In the genomic region with DNA sequence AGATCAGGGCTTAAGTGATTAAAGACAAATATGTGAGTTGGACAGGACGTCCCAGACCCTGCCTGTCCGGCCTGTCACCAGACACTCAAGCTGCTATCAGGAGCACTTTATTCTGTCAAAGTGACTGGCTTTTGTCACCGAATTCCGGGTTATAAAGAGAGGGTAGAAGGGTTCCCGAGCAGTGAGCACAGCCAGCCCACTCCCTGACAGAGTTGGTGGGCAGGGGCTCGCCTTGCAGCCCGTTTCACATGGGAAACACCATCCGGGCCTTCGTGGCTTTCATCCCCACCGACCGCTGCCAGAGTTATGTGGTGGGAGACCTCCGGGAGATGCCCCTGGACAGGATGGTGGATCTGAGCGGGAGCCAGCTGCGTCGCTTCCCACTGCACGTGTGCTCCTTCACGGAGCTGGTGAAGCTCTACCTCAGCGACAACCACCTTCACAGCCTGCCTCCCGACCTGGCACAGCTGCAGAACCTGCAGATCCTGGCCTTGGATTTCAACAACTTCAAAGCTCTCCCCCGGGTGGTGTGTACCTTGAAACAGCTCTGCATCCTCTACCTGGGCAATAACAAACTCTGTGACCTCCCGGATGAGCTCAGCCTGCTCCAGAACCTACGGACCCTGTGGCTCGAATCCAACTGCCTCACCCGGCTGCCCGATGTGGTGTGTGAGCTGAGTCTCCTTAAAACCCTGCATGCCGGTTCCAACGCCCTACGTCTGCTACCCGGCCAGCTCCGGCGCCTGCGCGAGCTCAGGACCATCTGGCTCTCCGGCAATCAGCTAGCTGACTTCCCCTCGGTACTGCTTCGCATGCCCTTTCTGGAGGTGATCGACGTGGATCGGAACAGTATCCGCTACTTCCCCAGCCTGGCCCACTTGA, we compare ENCODE assay signal across 8 mouse cellular contexts. TPM values are rescaled to one million over a fixed set of nuclear protein-coding genes. Genes with fewer than 3 reads are reported as not detected.
DNase-seq lines count a peak whose midpoint lies in the region; ATAC-seq and TF ChIP-seq lines count a peak whose summit lies in the region.

Gene Lrrc10, plus strand, starts transcription at position 167 of the 882 bp plus-strand sequence.

- peaks cover 11% of the 10 kb centered on the region for H3K36me3 ChIP-seq in kidney, embryonic 14.5 days (ENCODE audit: control insufficient read depth, insufficient read depth, low read length)
- 0 out of 2 replicates have a peak, but pooled peaks cover 4% of the 10 kb centered on the region for H3K36me3 ChIP-seq in heart, embryonic 11.5 days (ENCODE audit: control insufficient read depth, insufficient read depth, low read length)
- peaks cover 17% of the 10 kb centered on the region; the same call in 1 of the 2 replicates for H3K36me3 ChIP-seq in midbrain, postnatal 0 days (ENCODE audit: insufficient read depth, low read length)

- H3K27ac ChIP-seq in kidney, embryonic 14.5 days (ENCODE audit: low read depth, low read length), result no peak within 1 kb of the TSS
- peak within 1 kb of the TSS; percentile 91 for H3K27ac ChIP-seq in heart, embryonic 11.5 days (ENCODE audit: low read depth, low read length)
- no peak within 1 kb of the TSS for H3K27ac ChIP-seq in midbrain, postnatal 0 days (ENCODE audit: low read depth, low read length)

- H3K9ac ChIP-seq in kidney, embryonic 14.5 days (ENCODE audit: low read depth, low read length), result 0 out of 2 replicates have a peak within 1 kb of the TSS, but pooled peaks have one; percentile 7
- peak within 1 kb of the TSS; percentile 83 for H3K9ac ChIP-seq in heart, embryonic 11.5 days (ENCODE audit: low read depth, low read length)
- no peak within 1 kb of the TSS for H3K9ac ChIP-seq in midbrain, postnatal 0 days (replicated peaks; ENCODE audit: low read length, poor library complexity, severe bottlenecking)

- WGBS in kidney, embryonic 14.5 days, result 37% methylated on average over 40 of the region's 40 CpGs
- WGBS in heart, embryonic 11.5 days (ENCODE audit: insufficient replicate concordance), result 18% methylated on average over 40 of the region's 40 CpGs
- 51% methylated on average over 40 of the region's 40 CpGs for WGBS in midbrain, postnatal 0 days

- H3K27me3 ChIP-seq in kidney, embryonic 14.5 days (ENCODE audit: control insufficient read depth, insufficient read depth, low read length), result no peaks in the 10 kb centered on the region; the same call in 1 of the 2 replicates
- no peaks in the 10 kb centered on the region for H3K27me3 ChIP-seq in heart, embryonic 11.5 days (ENCODE audit: control insufficient read depth, insufficient read depth, low read length)
- no peaks in the 10 kb centered on the region for H3K27me3 ChIP-seq in midbrain, postnatal 0 days (ENCODE audit: insufficient read depth, low read length)

- ATAC-seq in kidney, embryonic 14.5 days (ENCODE audit: low FRiP score, low TSS enrichment), result no peak
- peak; percentile 31; the same call in 1 of the 2 replicates for ATAC-seq in heart, embryonic 11.5 days (replicated peaks; ENCODE audit: insufficient number of reproducible peaks, low FRiP score, low TSS enrichment)
- ATAC-seq in midbrain, postnatal 0 days (ENCODE audit: low FRiP score), result no peak

- H3K9me3 ChIP-seq in kidney, embryonic 14.5 days (ENCODE audit: control insufficient read depth, low read length), result no peaks in the 10 kb centered on the region
- no peaks in the 10 kb centered on the region for H3K9me3 ChIP-seq in heart, embryonic 11.5 days (replicated peaks; ENCODE audit: control insufficient read depth, low read length)
- H3K9me3 ChIP-seq in midbrain, postnatal 0 days (ENCODE audit: low read length), result no peaks in the 10 kb centered on the region

- TF ChIP-seq CTCF in midbrain, postnatal 0 days (IDR thresholded peaks at IDR 0.05), result no peak

- peak within 1 kb of the TSS; percentile 6; the same call in 1 of the 2 replicates for H3K4me3 ChIP-seq in kidney, embryonic 14.5 days (ENCODE audit: low read length)
- H3K4me3 ChIP-seq in heart, embryonic 11.5 days (ENCODE audit: low read depth, low read length), result peak within 1 kb of the TSS; percentile 60
- no peak within 1 kb of the TSS for H3K4me3 ChIP-seq in midbrain, postnatal 0 days (ENCODE audit: low read depth, low read length)

- no peak for DNase-seq in kidney, adult 18-20 months
- peak; percentile 69 for DNase-seq in cerebellum, adult 9-11 months
- peak; percentile 47 for DNase-seq in layer of hippocampus, adult 9-11 months
- peak; percentile 27 for DNase-seq in midbrain, postnatal 0 days (ENCODE audit: low spot score)
- DNase-seq in gastrocnemius, postnatal 4 days (ENCODE audit: low spot score in 2 of 2), result no peak
- no peak for DNase-seq in ovary, postnatal 10 days (ENCODE audit: low spot score)

- peaks cover 4% of the 10 kb centered on the region; the same call in 1 of the 2 replicates for H3K4me1 ChIP-seq in kidney, embryonic 14.5 days (ENCODE audit: control insufficient read depth, insufficient read depth, low read length)
- peaks cover 22% of the 10 kb centered on the region for H3K4me1 ChIP-seq in heart, embryonic 11.5 days (ENCODE audit: control insufficient read depth, insufficient read depth, low read length)
- no peaks in the 10 kb centered on the region for H3K4me1 ChIP-seq in midbrain, postnatal 0 days (ENCODE audit: insufficient read depth, low read length)

- H3K4me2 ChIP-seq in kidney, embryonic 14.5 days (replicated peaks; ENCODE audit: low read depth, low read length), result peak within 1 kb of the TSS; percentile 33
- H3K4me2 ChIP-seq in heart, embryonic 11.5 days, result peak within 1 kb of the TSS; percentile 64
- peak within 1 kb of the TSS; percentile 18; the same call in 1 of the 2 replicates for H3K4me2 ChIP-seq in midbrain, postnatal 0 days (ENCODE audit: low read depth, low read length, poor library complexity, severe bottlenecking)

RNA-seq across cellular contexts. Expression of gene Lrrc10, which starts in this region (rescaled TPM):
- polyA plus RNA-seq in kidney, embryonic 14.5 days (2014; fragmentation: Nextera tagmentation; extraction: Ambion mirVana), result not detected in 2 replicates
- 49.7 and 54.6 TPM in 2 replicates for polyA plus RNA-seq in heart, embryonic 11.5 days (2014; fragmentation: Nextera tagmentation; extraction: Ambion mirVana)
- not detected in 2 replicates for total RNA-seq in midbrain, postnatal 0 days (2014; rRNA removed)
- polyA plus RNA-seq in midbrain, postnatal 0 days (2015; fragmentation: Nextera tagmentation; extraction: Ambion mirVana), result not detected in 2 replicates
- total RNA-seq in gastrocnemius, postnatal 4 days (2021), result under 1 TPM; 0.18 to 0.20 TPM

Comparison
In these comparisons a context has a peak if more than half of its experiments do, and no peak if none do; other contexts are left out.
1. RNA of gene Lrrc10 (polyA plus RNA-seq): 49.7 to 54.6 TPM in heart, embryonic 11.5 days; not detected in kidney, embryonic 14.5 days and not detected in midbrain, postnatal 0 days; every median in the first group is over 10 times any median in the second.
2. Peak in DNase-seq and H3K4me2 ChIP-seq in midbrain, postnatal 0 days; RNA of the gene not detected or under 1 TPM.
3. DNase-seq: peak in cerebellum, adult 9-11 months (single experiment) and layer of hippocampus, adult 9-11 months (single experiment); none in kidney, adult 18-20 months (single experiment), gastrocnemius, postnatal 4 days (0 of 2) and ovary, postnatal 10 days (single experiment).
4. Peak in every context shown above with its lines, with median percentiles within 50 percentile points of each other: H3K4me2 ChIP-seq.